Mouse (Mus musculus) embryonic fibroblast, embryonic 13.5 days (primary cell): Measurements from ENCODE around the gene Coq8a. TPM values are rescaled to one million over a fixed set of nuclear protein-coding genes. Genes with fewer than 3 reads are reported as not detected.

Experiments
- H3K27ac ChIP-seq: 2 replicates; pipeline ENCODE4 v1.5.1; 2012; ENCODE audit warnings: low read length, control low read depth, inconsistent platforms; ENCODE audit not compliant: insufficient read depth
- H3K4me1 ChIP-seq: 2 replicates; pipeline ENCODE4 v1.6.1; 2011; ENCODE audit warnings: low read length; ENCODE audit not compliant: control insufficient read depth, insufficient read depth
- H3K4me3 ChIP-seq: 2 replicates; pipeline ENCODE4 v1.5.1; 2011; ENCODE audit warnings: mild to moderate bottlenecking, control low read depth, low read length; ENCODE audit not compliant: insufficient read depth
- CTCF ChIP-seq: IDR thresholded peaks from 2 replicates; pipeline ENCODE4 v1.5.1; 2011; ENCODE audit warnings: mild to moderate bottlenecking, control low read depth, low read length, moderate library complexity, borderline replicate concordance; ENCODE audit not compliant: insufficient read depth
- POLR2A ChIP-seq: IDR thresholded peaks from 2 replicates; pipeline ENCODE4 v1.6.1; 2011; ENCODE audit warnings: low read depth, mild to moderate bottlenecking, control low read depth, low read length, moderate library complexity
- polyA plus RNA-seq: library from polyadenylated mRNA; stranded (reverse); fragments of >200 nt; gene quantifications from 2 replicates; pipeline ENCODE4 v1.2.4, GENCODE M21; 2011; ENCODE audit warnings: low read depth; ENCODE audit not compliant: missing spikeins, insufficient read length

The Coq8a gene
- polyA plus RNA-seq, 1 experiment: 3.3 TPM

DNA sequence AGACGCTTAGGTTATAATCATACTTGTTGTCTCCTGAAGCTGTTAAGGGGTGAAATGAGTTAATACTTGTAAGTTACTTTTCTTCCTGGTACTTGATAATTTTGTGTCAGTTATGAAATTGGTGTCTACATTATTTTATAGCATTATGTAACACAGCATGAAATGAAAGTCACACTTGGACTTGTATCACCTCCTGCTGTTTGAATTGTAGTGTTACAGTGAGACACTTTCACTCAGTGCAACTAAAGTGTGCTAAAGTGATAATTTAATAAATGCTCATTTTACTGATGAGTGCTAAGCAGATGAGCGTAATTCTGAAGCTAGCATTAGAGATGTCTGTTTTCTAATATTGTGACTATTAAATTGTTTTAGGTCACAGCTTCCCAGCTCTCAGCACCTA lies 58.4 kb downstream of the Coq8a start:
- no peak overlapping the region for H3K27ac ChIP-seq
- TF ChIP-seq POLR2A (no peak), CTCF (no peak)
- H3K4me3 ChIP-seq: no peak overlapping the region
- H3K4me1 ChIP-seq: peaks cover 4% of the 10 kb centered on the region; the same call in 1 of the 2 replicates

DNA sequence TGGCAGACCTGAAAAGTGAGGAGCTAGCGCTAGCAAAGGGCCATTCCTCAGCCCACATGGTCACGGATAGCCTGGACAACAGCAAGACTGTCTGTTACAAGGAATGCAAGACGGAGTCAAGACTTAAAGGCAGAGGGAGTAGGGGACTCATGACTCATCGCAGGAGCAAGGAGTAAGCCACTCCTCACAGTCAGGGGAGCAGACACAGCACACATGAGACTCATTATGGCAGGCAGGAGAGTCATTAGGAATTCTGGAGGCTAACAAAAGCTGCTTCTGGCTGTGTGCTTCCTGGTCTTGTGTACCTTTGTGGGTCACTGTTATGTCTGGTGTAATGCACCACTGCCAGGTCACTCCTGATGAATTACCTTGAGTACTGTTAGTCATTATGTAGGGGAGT lies 60.2 kb downstream of the Coq8a start:
- Histone ChIP-seq H3K4me3 (no peak overlapping the region), H3K27ac (peak overlapping the region; percentile 30; the same call in 1 of the 2 replicates), H3K4me1 (peaks cover 4% of the 10 kb centered on the region; the same call in 1 of the 2 replicates)
- TF ChIP-seq CTCF (no peak), POLR2A (no peak)

DNA sequence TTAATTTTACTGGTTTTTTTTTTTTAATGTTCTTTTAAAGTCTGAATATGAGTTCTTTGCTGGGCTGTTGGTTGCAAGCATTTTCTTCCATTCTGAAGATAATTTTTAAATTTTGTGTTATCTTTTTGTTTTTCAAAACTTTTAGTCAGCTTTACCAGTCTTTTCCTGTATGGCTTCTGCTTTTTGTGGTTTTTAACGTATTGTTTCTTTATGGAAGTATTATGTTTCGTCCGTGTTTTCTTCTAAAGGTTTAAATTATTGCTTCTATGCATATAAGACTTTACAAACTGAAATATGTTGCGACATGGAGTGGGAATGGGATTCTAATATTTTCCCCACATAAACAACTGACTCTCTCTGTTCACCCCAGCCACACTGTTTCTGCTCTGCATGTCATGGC lies 67.2 kb downstream of the Coq8a start:
- no peak overlapping the region for H3K27ac ChIP-seq
- TF ChIP-seq CTCF (no peak), POLR2A (no peak)
- no peak overlapping the region for H3K4me3 ChIP-seq
- no peaks in the 10 kb centered on the region for H3K4me1 ChIP-seq

DNA sequence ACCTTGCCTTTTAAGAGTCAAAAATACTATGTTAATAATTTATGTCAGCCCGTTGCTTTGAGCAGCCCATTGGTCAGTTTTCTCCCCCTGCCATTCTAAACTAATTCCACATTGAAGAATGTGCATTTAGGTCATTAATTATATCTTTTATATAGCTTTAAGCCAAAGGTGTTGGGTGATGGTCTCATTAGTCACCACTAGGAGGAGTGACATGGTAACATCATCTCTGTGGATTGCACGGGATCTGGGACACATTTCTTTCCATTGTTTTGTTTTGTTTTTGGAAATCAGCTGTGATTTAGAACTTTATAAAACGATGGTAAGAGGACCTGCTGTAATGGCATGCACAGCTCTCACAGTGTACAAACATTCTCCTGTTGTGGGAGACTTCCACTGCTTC lies 68.0 kb downstream of the Coq8a start:
- no peaks in the 10 kb centered on the region for H3K4me1 ChIP-seq
- no peak overlapping the region for H3K27ac ChIP-seq
- H3K4me3 ChIP-seq: no peak overlapping the region
- TF ChIP-seq POLR2A (no peak), CTCF (no peak)

DNA sequence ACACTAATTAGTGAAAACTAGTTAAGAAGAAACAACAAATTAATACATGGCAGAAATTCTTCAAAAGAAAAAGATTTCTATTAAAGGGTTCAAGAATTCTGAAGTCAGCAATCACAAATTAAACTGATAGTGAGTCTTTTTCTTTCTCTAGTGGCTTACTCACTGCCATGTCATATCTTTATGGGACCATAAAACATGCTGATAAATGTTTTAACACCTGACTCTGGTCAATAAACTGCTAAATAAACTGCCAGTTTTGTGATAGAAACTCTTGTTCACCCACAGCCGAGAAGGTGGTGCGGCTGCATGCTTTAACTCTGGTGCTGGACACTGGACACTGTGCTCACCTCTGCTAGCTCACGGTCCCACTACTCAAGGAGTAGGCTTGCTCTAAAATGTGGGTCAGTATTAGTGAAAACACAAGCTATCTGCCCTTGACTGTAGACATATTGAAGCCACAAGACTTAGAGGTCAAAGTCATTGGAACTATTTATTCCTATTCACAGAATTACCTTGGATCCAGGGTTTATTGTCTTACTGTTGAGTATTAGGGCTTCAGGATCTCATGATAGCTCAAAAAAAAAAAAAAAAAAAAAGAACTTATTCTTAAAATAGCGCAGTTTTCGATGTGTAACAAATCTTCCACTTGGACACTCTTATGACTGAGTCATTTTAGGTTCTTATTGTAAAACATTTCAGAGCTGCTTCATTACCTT lies 71.2 kb downstream of the Coq8a start:
- H3K4me1 ChIP-seq: no peaks in the 10 kb centered on the region
- H3K27ac ChIP-seq: no peak overlapping the region
- H3K4me3 ChIP-seq: no peak overlapping the region
- TF ChIP-seq CTCF (no peak), POLR2A (no peak)

DNA sequence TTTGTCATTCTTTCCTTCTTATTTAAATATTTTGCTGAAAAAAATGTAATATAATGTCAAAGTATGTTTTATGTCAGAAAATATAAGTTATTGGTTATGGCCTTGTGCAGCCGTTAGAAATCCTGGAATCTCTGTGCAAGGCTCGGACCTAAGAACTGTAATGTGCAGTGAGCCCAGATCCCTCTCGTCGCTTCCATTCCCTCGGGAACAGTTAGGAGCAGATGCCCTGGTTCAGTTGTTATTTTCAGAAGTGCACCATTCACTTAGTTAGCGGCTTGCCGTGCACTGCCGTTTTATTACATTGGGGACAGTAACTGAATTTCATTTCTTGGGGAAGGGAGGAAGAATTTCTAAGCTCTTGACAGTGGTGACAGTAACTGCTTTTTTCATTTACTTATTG lies 81.2 kb downstream of the Coq8a start:
- no peak overlapping the region for H3K4me3 ChIP-seq
- TF ChIP-seq POLR2A (no peak), CTCF (no peak)
- H3K4me1 ChIP-seq: no peaks in the 10 kb centered on the region
- H3K27ac ChIP-seq: no peak overlapping the region

GRCm38 (mm10) chr1:180116525-180116924 lies 82.9 kb downstream of the Coq8a start:
- no peaks in the 10 kb centered on the region for H3K4me1 ChIP-seq
- no peak overlapping the region for H3K4me3 ChIP-seq
- peak; percentile 27; the same call in 1 of the 2 replicates for TF ChIP-seq CTCF
- no peak for TF ChIP-seq POLR2A
- H3K27ac ChIP-seq: no peak overlapping the region

Other genes with a start within 250 kb of the Coq8a start
- gene Cdc42bpa, start 239.1 kb downstream of the Coq8a start, polyA plus RNA-seq: 109 and 138 TPM in 2 replicates
- 20.3 and 27.4 TPM in 2 replicates for gene Psen2, start 63.8 kb upstream of the Coq8a start, polyA plus RNA-seq
- 9.7 and 12.5 TPM in 2 replicates for gene Itpkb, start 130.9 kb upstream of the Coq8a start, polyA plus RNA-seq